Mouse (Mus musculus): ENCODE results near the gene Mixl1.

Mixl1 gene

GRCm38 (mm10) chr1:180696626-180697352, at the start of gene Mixl1:
Gene Mixl1 (minus strand): TSS chr1:180697034.
- DNase-seq (ENCODE audit: low read depth, low spot score), result peak; percentile 81

- no peak for DNase-seq (ENCODE audit: low read depth, low spot score)
These were observed 32.4 kb upstream of the Mixl1 start for GRCm38 (mm10) chr1:180729231-180729630.

GRCm38 (mm10) chr1:180726183-180726582, 29.3 kb upstream of the Mixl1 start:
- no peak for DNase-seq (ENCODE audit: low read depth, low spot score)

GRCm38 (mm10) chr1:180725704-180726179, 28.9 kb upstream of the Mixl1 start, which contains the start of gene Acbd3:
Gene Acbd3 (plus strand): TSS chr1:180726043.
- DNase-seq (ENCODE audit: low read depth, low spot score), result peak; percentile 96

GRCm38 (mm10) chr1:180723701-180724238, 26.9 kb upstream of the Mixl1 start:
- DNase-seq (ENCODE audit: low read depth, low spot score), result no peak

- DNase-seq (ENCODE audit: low read depth, low spot score), result no peak
These were observed 25.8 kb upstream of the Mixl1 start for GRCm38 (mm10) chr1:180722608-180723007.

- peak; percentile 89 for DNase-seq (ENCODE audit: low read depth, low spot score)
These were observed 23.3 kb upstream of the Mixl1 start for GRCm38 (mm10) chr1:180719951-180720689.

GRCm38 (mm10) chr1:180719483-180719882, 22.6 kb upstream of the Mixl1 start:
- no peak for DNase-seq (ENCODE audit: low read depth, low spot score)

- no peak for DNase-seq (ENCODE audit: low read depth, low spot score)
These were observed 21.9 kb upstream of the Mixl1 start for GRCm38 (mm10) chr1:180718756-180719155.

- no peak for DNase-seq (ENCODE audit: low read depth, low spot score)
These were observed 12.3 kb upstream of the Mixl1 start for GRCm38 (mm10) chr1:180708935-180709776.

- no peak for DNase-seq (ENCODE audit: low read depth, low spot score)
These were observed 11.0 kb upstream of the Mixl1 start for GRCm38 (mm10) chr1:180707813-180708212.

GRCm38 (mm10) chr1:180707368-180707767, 10.5 kb upstream of the Mixl1 start:
- DNase-seq (ENCODE audit: low read depth, low spot score), result no peak

- no peak for DNase-seq (ENCODE audit: low read depth, low spot score)
These were observed 6.6 kb upstream of the Mixl1 start for GRCm38 (mm10) chr1:180703400-180703799.

GRCm38 (mm10) chr1:180698063-180698462, 1.2 kb upstream of the Mixl1 start:
- no peak for DNase-seq (ENCODE audit: low read depth, low spot score)

- DNase-seq (ENCODE audit: low read depth, low spot score), result no peak
These were observed 5.5 kb downstream of the Mixl1 start for GRCm38 (mm10) chr1:180691284-180691683.
